Mouse (Mus musculus): Measurements from ENCODE around the gene Hist1h2ba.

- TF ChIP-seq POLR2A (IDR thresholded peaks at IDR 0.05; ENCODE audit: control insufficient read depth, extremely low read depth, insufficient read depth, low read length, poor library complexity) (no peak), CTCF (IDR thresholded peaks at IDR 0.05; ENCODE audit: borderline replicate concordance, control insufficient read depth, extremely low read depth, insufficient read depth, low read length, poor library complexity) (no peak)
These were observed 16.3 kb downstream of the Hist1h2ba start for GRCm38 (mm10) chr13:23917674-23918073.
